Mouse (Mus musculus) CH12F3 (cell line): Measurements from ENCODE around the gene Vsig10.
"Not testable (repeated sequence)": the region's sequence is repeated elsewhere in the genome, so short reads cannot be mapped to it uniquely, and the experiment has no call there.

Experiments used
- in situ Hi-C: fragments of 300-500 bp; cut with MboI; formaldehyde crosslinking; loops from 2 replicates; pipeline ENCODE4 v1.14.3; 2020; ENCODE audit warnings: low sequenced_read_pairs

Vsig10 gene

DNA sequence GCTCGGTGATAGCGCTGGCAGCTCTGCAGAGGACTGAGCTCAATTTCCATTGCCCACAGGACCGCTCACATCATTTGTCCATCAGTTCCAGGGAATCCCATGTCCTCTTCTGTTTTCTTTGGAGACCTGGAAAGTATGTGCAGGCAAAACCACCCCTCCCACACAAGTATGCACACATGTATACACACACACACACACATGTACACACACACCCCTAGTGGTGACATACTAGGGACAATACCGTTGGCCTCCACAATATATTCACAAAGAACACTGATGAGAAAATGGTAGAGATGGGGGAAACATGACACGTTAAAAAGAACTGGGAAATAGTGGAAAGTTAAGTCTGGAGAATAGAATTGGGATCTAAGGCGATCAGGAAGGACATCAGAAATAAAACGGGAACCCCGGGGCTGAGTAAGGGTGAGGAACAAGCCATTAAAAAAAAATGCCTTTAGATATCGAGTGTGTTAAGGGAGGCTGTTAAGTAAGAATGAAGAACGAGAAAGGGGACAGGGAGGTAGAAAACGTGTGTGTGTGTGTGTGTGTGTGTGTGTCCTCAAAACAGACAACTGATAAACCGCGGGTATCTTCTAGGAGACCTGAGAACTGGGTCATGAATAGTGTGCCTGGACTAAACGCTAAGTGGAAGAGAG, 36.9 kb downstream of the Vsig10 start:
- in situ Hi-C loops, result no loop called here

DNA sequence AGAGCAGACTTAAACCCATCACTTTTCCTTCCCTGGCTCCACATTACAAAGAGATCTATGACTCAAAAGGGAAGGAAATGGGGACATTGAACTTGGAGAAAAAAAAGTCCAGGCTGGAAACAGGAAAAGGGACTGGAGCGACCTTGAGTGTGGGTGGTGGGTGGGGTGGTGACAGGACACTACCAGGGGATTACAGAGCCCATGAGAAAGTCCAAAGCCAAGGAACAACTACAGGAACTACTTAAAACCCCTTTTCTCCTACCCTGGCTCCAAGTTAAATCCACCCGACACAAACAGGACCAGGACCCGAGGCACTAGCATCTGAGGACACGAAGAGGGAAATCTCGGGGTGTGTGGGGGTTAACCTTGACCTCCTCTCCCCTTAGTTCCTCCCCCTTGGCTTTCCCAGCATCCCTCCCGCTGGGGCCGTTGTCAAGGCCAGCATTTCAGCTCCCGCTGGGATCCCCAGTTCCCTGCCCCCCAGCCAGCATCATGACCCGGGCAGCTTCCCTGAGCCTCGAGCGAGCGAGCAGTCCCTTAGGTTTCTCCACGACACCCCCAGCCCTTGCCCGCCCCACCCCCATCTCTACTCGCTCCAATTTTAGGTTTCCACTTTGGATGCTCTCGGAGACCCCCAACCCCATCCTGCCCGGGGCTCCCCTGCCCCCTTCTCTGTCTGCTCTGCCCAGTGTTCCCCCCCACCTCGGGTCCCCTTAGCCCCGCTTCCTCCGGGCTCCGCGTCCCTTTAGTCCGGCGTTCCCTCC, 37.7 kb downstream of the Vsig10 start:
- in situ Hi-C loops, result no loop called here

DNA sequence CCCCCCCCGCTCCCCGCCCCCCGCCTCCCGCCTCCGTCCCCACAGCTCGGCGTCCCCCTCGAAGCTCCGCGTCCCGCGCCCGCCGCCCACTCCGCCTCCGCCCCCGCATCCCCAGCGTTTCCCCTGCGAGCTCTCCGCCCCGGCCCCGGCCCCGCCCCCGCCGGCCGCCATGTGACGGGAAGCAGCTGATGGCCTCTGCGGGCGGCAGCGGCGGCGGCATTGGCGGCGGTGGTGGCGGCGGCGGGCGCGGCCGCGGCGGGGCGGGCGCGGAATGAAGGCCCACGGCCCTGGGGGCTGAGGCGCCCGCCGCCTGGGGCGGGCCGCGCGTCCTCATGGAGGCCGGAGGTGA, 38.2 kb downstream of the Vsig10 start, which contains the start of gene Wsb2:
TSS of gene Wsb2 (plus strand) at position 176 of the 349 bp plus-strand sequence.
- in situ Hi-C loops, result no loop called here

DNA sequence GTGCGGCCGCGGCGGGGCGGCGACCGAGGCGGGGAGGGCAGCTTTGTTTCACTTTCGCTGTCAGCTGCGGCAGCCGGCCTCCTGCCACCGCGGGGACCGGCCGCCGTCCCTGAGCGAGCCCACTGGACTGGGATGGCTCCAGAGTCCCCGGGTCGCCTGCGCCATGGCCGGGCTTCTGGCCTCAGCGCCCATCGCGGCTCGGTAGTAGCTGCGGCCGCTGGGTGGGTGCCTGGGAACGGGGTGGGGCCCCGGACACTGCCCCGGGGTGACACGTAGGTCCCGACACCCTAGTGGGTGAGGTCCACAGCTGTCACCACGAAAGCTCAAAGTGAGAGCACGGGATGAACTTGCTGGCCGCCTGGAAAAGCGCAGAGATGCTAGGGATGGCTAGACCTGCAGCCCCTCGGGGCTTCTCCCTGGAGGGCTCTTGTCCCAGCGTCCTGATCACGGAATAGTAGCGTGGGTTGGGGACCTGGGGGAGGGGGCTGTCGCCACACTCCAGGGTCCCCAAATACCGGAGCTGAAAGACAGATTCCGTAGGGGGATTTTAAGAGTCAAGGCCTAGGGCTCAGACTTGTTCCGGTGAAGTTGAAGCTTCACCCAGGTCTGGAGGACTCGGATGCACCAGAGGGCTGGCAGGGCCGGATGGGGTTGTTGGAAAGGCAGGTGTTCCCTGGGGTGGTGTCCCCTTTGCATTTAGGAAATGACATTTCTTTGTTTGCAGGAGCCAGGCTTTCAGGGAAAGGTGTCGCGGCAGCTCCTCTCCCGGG, 38.8 kb downstream of the Vsig10 start:
- in situ Hi-C loops, result no loop called here

DNA sequence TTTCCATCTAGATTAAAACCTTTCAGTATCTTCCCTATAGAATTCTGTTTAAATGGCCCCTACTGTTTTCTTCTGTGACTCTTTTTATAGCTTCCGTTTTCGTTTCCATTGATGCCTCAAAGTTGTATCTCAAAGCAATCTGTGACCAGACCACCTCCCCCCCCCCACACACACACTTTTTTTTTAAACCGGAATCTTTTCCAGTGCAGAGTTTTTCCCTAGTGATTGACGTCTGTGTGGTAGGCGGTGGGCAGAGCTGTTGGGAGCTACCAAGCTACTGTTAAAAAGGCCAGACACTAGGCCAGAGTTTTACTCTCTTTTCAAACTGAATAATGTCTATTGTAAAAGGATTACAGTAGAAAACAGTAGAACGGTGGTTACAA, 39.4 kb downstream of the Vsig10 start:
- in situ Hi-C loops, result no loop called here

DNA sequence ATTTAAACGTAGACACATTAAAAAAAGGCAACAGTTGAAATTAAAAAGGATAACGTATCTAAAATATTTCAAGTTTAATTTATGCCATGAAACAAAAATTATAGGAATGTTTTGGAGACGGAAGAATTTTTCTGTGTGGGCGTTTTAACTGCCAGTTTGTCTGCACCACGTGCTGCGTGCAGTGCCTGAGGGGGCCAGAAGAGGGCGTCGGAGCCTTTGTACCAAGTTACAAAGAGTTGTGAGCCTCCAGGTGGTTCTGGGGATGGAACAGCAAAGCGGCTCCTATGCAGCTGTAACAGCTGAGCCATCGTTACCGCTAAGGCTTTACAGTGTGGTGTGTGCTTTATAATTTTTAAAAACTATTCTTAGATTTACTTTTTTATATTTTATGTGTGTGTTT, 39.8 kb downstream of the Vsig10 start:
- in situ Hi-C loops, result no loop called here

DNA sequence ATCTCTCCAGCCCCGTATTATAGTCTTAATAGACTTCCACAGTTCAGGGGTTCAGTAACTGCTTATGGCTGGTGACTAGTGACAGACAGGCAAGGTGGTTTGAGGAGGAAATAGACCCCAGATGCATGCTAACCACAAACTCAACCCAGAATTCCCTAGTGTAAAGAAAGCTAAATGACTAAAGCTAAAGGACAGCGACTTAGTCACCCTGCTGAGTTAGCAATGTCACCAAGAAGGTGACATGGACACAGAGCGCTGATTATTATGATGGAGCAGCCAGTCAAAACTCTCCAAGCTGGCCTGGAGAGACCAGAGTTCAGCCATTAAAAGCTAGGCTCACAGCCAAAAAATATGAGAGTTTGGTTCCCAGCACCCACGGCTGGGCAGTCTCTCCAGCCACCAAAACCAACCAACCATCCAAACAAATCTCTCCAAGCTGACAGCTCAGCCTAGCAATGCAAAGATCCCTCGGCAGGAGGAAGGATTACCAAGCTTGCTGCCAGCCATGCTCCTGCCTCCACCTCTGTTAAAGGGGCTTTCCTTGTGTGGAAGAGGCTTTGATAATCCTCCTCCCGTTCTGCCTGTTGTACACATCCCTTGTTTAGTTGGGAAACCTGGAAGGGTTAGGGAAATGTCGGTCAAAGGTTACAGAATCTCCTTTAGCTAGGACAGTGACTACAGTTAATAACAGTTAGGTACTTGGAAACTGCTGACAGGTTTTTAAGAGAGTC, 40.8 kb downstream of the Vsig10 start:
- in situ Hi-C loops, result no loop called here

DNA sequence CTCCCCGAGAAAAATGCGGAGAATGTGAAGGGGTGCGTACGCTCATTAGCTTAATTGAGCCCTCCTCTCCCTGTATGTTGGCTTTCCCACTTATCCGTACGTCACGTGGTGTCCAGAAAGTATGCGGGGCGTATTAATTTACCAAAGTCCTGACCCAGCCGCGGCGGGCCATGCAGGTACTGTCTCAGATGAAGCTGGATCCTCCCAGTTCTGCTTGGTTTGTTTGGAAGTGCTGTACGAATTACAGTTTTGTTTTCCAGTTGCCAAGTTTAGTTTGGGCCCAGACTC, 41.3 kb downstream of the Vsig10 start:
- in situ Hi-C loops, result no loop called here

DNA sequence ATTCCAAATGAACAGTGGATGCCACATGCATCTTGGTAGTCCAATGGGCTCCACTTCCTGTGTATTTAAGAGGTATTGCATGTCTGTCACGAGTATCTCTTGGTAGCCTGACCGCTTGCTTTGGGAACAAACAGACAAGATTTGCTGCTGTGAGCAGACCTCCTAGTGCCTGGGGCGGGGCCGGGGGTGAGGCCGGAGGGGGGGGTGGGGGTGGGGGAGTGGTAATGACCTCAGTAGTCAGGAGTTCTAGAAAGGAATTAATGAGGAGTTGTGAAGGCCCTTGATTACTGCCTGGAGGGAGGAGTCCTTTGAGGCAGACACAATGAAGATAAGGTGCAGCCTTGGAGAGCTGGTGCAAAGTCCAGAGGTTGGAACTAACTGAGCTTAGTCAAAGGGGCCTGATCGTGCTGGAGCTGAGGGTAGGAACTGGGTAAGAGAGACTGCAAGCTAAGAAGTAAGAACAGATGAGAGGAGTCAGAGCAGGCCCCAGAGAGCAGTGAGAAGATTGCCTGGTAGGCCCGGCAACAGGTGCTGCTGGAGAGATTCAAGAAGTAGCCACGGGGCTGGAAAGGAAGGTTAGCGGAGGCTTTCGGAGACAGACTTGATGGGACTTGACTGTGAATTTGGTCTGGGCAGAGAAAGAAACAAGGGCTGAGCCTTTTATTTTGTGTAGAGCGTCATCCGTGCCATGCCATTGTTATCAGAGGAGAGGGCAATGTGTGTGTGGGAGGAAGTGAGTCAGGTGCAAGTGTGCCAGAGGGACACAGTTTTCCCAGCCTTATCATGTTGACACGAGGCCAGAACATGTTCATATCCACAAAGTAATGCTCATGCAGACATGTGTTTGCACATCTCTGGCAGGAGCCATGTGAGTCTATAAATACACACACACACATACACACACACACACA, 42.0 kb downstream of the Vsig10 start:
- in situ Hi-C loops, result no loop called here

DNA sequence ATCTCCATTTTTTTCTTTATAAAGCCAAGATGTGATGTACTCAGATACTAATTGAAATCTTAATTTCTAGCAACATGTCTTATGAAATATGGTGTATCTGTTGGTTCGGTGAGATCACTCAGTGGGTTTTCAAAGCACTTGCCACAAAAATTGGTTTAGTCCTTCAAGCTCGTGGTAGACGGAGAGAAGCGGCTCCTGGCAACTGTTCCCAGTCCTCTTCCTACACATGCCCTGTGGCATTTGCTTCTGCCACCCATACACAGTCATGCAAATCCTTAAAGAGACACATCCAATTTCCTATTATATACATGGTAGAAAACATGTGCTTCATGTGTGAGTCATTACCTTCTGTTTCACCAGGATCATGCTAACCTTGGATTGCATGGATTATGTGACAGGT, 42.7 kb downstream of the Vsig10 start:
- in situ Hi-C loops, result no loop called here

DNA sequence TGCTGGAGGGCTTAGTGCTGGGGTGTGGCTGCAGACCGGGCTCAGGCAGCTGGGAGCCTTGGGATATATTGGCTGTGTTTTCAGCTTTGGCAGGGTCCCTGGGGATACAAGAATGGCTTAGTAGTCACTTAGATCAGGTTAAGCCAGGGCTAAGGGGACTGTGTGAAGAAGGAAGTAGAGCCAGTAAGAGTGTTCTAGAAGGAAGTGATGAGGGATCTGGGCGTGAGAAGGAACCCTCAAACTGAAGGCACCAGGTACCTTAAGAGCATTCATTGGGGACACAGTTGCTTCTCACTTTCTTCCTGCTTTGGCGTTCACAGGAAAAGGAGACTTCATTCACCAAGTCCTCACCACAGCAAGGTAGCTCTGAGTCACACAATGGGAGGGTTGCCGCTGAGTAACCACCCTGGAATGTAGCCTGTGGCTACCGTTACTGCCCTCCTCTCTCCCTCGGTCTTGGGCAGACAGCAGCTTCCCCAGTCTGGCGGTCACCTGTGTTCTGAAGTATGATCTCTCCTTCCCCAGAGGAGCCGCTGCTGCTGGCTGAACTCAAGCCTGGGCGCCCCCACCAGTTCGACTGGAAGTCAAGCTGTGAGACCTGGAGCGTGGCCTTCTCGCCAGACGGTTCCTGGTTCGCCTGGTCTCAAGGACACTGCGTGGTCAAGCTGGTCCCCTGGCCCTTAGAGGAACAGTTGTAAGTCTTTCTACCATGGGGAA, 44.3 kb downstream of the Vsig10 start:
- in situ Hi-C loops, result no loop called here

DNA sequence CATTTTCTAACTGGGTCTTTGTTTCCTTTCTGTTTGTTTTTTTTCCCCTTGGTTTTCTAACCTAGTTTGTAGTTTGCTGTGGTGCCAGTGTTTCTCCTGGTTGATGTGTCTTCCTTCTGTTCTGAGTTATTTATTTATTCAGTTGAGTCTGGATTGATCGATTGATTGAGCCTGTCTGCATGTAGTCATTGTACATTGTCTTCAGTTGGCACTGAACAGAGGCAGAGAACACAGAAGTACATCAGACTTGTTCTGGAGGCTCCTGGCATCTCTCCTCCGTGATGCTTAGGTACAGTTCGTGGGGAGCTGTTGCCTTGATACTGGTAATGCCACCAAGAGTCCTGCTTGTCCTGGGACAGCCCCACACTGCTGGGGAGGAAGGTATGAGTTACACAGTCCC, 45.9 kb downstream of the Vsig10 start:
- in situ Hi-C loops, result no loop called here

DNA sequence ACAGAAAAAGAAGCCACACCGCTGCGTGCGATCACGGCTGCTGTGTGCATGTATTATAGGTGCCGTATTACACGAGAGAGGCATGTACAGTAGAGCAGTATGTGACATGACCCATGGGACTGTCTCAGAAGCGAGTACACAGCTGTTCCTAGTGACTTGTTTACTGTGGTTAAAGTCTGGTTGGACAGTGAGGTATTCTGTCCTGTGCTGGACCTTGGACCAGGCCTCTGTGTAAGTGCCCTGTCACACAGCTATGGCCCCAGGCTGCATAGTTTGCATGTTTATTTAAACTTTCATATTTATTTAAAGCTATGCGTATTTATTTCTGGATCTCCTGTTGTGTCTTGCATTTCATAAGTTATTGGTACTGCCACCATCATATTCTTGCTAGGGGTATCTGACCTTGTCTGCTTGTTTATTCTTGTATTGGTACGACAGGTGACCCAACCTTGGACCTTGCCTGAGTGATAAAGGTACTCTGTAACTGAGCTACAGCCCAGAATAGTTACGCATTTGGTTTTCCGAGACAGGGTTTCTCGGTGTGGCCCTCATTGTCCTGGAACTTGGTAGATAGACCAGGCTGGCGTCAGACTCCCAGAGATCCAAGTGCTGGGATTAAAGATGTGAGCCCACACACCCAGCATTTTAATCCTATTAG, 47.1 kb downstream of the Vsig10 start:
- in situ Hi-C loops, result no loop called here

DNA sequence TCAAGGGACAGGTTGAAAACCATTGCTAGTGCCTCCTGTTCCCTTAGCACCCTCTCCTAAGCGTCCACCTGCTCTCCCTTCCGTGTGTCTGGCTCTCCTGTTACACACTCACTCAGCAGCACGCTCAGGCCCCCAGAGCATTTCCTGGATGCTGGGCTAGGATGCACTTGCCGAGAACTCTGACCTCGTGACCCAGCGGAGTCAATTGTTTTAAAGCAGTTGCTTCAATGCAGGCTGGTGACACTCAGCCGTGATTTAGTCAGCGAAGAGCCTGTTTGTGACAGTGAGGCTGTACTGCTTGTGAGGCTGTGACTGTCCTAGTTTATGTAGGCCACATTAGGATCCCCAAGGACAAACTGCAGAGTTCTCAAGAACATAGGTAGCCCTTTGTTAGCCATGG, 48.3 kb downstream of the Vsig10 start:
- in situ Hi-C loops, result no loop called here

DNA sequence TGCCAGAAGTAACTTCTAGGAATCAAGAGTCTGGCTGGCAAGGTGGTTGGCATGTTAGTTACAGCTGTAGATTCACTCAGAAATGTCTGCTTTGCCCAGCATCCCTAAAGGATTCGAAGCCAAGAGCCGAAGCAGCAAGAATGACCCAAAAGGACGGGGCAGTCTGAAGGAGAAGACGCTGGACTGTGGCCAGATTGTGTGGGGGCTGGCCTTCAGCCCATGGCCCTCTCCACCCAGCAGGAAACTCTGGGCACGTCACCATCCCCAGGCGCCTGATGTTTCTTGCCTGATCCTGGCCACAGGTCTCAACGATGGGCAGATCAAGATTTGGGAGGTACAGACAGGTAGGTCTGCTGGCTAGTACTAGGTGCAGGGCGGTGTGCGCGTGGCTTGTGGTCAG, 51.7 kb downstream of the Vsig10 start:
- in situ Hi-C loops, result no loop called here

DNA sequence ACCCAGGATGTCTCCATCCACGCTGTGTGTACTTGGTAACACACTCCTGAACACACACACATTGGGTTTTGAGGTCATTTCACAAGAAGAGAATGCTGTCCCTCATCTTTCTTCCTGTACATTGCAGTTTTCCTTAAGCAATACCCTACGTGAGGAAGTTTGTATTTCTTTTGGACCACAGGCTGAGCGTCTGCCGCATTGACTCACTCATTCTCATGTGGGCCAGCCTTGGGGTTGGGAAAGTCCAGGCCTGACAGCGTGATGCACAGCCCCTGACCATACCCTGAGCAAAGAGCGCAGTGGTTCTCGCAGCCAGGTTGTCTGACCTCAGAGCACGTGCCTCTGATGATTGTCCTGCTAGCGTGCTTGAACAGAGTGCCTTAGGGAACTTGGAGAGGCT, 54.5 kb downstream of the Vsig10 start:
- in situ Hi-C loops, result no loop called here

DNA sequence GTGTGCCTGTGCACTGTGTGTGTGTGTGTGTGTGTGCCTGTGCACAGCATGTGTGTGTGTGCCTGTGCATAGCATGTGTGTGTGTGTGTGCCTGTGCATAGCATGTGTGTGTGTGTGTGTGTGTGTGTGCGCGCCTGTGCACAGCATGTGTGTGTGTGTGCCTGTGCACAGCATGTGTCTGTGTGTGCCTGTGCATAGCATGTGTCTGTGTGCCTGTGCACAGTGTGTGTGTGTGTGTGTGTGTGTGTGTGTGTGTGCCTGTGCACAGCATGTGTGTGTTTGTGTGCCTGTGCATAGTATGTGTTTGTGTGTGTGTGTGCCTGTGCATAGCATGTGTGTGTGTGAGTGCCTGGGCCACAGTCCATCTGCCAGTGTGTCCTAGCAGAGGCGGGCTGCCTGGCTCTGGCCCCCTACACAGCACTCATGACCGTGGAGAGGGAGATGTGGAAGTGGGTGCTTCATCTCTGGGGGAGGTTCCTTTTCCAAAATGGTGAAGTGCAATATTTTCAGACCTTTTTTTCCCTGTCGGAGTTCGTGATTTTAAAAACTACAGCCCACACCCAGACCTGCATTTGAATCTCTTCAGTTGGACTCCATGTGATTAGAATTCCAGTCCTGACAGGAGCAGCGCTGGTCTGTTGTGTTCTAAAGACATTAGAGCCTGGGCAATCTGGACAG, 55.6 kb downstream of the Vsig10 start:
- in situ Hi-C loops, result no loop called here

DNA sequence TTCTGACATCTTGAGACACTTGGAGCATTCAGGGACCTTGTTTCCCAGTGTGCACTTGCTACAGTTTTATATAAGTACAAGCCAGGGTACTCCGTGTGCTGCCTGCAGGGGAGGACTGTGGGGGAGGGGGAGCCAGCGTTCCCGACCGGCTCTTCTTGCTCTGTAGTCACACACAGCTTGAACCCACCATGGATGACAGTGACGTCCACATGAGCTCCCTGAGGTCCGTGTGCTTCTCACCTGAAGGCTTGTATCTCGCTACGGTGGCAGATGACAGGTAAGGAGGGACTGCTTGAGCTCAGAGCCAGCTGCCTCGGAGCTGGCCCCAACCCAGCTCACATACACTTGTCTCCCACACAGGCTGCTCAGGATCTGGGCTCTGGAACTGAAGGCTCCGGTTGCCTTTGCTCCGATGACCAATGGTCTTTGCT, 57.5 kb downstream of the Vsig10 start:
- in situ Hi-C loops, result no loop called here

DNA sequence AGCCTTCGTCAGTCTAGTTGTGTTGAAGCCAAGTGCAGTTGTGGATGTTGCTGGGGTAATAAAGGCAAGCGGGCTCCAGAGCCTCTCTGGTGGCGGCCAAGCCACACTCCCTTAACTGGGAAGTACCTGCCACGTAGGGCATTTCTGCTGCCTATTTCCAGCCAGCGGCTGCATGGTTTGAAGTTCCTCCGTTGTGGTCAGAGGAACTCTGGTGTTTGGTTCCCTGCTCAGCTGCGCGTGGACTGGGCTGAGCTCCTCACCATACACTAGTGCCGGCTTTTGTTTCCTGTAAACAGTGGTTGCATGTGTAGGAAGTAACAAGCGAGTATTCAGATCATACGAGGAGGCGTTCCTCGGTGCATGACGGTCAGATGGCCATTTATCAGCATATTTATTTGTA, 58.8 kb downstream of the Vsig10 start:
- in situ Hi-C loops, result not testable (repeated sequence)
